ENCODE assay signal across 15 mouse cellular contexts in the genomic region with DNA sequence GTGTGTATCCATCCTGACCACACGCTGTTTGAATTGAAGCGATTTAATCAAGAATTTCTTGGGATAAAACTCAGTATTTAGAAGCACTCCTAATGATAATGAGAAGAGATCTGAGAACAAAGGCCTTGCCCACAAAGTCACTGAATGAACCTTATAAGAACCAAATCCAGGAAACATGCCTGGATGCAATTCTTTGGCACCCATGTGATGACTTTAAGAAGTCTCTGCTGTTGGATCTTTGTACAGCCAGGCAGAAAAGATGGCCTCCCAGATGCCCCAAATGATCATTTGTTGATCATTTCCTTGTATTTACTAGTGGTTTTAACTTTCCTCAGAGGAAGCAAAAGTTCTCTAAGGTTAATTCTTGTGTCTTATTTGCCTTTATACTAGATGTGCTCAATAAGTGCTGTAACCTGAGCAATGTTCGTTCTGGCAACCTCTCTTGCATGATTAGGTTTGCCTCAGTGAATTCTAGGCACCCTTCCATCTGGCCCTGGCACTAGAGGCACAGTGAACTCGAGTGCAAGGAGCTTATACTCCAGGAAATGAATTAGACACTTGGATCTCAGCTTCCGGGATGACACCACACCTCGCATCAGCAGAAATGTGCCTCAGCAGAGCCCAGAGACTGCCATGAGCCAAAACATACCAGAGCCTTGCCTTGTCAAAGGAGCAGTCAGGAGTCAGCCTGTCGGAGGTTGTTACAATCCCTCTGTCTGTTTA. TPM values are rescaled to one million over a fixed set of nuclear protein-coding genes. Genes with fewer than 3 reads are reported as not detected.
DNase-seq lines count a peak whose midpoint lies in the region; ATAC-seq and TF ChIP-seq lines count a peak whose summit lies in the region.
"Had no signal": no experiment of that assay in that cellular context is flagged by ENCODE, and none has a peak within 500 bp of the region (broad histone marks: within the 10 kb centered on the region; RNA-seq: fewer than 3 reads in every experiment).

No protein-coding gene starts in this region.

- H3K27ac ChIP-seq in forebrain, embryonic 13.5 days = no peak overlapping the region
- no peak overlapping the region for H3K27ac ChIP-seq in forebrain, embryonic 11.5 days (ENCODE audit: low read depth, low read length)
- no peak overlapping the region for H3K27ac ChIP-seq in stomach, postnatal 0 days (replicated peaks)

- ATAC-seq in forebrain, embryonic 13.5 days = peak; percentile 72
- no peak for ATAC-seq in forebrain, embryonic 11.5 days (replicated peaks; ENCODE audit: low FRiP score)
- ATAC-seq in stomach, postnatal 0 days (ENCODE audit: low FRiP score, low TSS enrichment) = no peak

- no peak for DNase-seq in forebrain, embryonic 11.5 days (ENCODE audit: low spot score)
- peak; percentile 78 for DNase-seq in left cerebral cortex, postnatal 4 days
- no peak for DNase-seq in left cerebral cortex, postnatal 25 days (ENCODE audit: low spot score in 2 of 2)
- DNase-seq in cerebellum, adult 11 months = peak; percentile 45
- peak; percentile 85 for DNase-seq in kidney, adult 9 months
- DNase-seq in adrenal gland, postnatal 36 days = no peak
- DNase-seq in stomach, postnatal 0 days (ENCODE audit: low spot score) = no peak
- DNase-seq: B cell, adult 2 months; layer of hippocampus, adult 9-11 months had no signal

- H3K27me3 ChIP-seq in forebrain, embryonic 13.5 days = no peaks in the 10 kb centered on the region
- no peaks in the 10 kb centered on the region for H3K27me3 ChIP-seq in forebrain, embryonic 11.5 days (ENCODE audit: control insufficient read depth, insufficient read depth, low read length)
- H3K27me3 ChIP-seq in stomach, postnatal 0 days (ENCODE audit: control insufficient read depth, insufficient read depth, low read length) = no peaks in the 10 kb centered on the region

- TF ChIP-seq EP300 in stomach, postnatal 0 days (optimal IDR thresholded peaks at IDR 0.05) = no peak

- H3K4me3 ChIP-seq in forebrain, embryonic 13.5 days = no peak overlapping the region
- H3K4me3 ChIP-seq in forebrain, embryonic 11.5 days (ENCODE audit: low read depth, low read length) = no peak overlapping the region
- H3K4me3 ChIP-seq in stomach, postnatal 0 days (ENCODE audit: low read depth, low read length) = no peak overlapping the region

- no peaks in the 10 kb centered on the region for H3K9me3 ChIP-seq in forebrain, embryonic 13.5 days (replicated peaks)
- no peaks in the 10 kb centered on the region for H3K9me3 ChIP-seq in forebrain, embryonic 11.5 days (ENCODE audit: control insufficient read depth, low read length)
- H3K9me3 ChIP-seq in stomach, postnatal 0 days (ENCODE audit: control insufficient read depth, low read length) = no peaks in the 10 kb centered on the region

- WGBS in forebrain, embryonic 13.5 days = 66% methylated on average over 7 of the region's 7 CpGs
- 80% methylated on average over 7 of the region's 7 CpGs for WGBS in forebrain, embryonic 11.5 days
- 65% methylated on average over 7 of the region's 7 CpGs for WGBS in stomach, postnatal 0 days

- H3K36me3 ChIP-seq in forebrain, embryonic 13.5 days (ENCODE audit: poor library complexity, severe bottlenecking) = no peaks in the 10 kb centered on the region
- no peaks in the 10 kb centered on the region for H3K36me3 ChIP-seq in forebrain, embryonic 11.5 days (ENCODE audit: control insufficient read depth, insufficient read depth, low read length)
- no peaks in the 10 kb centered on the region for H3K36me3 ChIP-seq in stomach, postnatal 0 days (ENCODE audit: control insufficient read depth, insufficient read depth, low read length)

- no peak overlapping the region for H3K9ac ChIP-seq in forebrain, embryonic 13.5 days
- no peak overlapping the region for H3K9ac ChIP-seq in forebrain, embryonic 11.5 days (ENCODE audit: low read length)
- H3K9ac ChIP-seq in stomach, postnatal 0 days (ENCODE audit: low read length) = no peak overlapping the region

- no peak for TF ChIP-seq CTCF in stomach, postnatal 0 days (IDR thresholded peaks at IDR 0.05; ENCODE audit: low read depth)

- intact Hi-C loops in left cerebral cortex, postnatal 4 days (cut with DNase I) = no loop called here
- intact Hi-C loops in left cerebral cortex, postnatal 25 days (cut with DNase I) = no loop called here

- no peaks in the 10 kb centered on the region for H3K4me1 ChIP-seq in forebrain, embryonic 13.5 days
- H3K4me1 ChIP-seq in forebrain, embryonic 11.5 days (replicated peaks; ENCODE audit: control insufficient read depth, insufficient read depth, low read length) = no peaks in the 10 kb centered on the region
- H3K4me1 ChIP-seq in stomach, postnatal 0 days (replicated peaks; ENCODE audit: control insufficient read depth, insufficient read depth) = no peaks in the 10 kb centered on the region

- H3K4me2 ChIP-seq in forebrain, embryonic 13.5 days = no peak overlapping the region
- H3K4me2 ChIP-seq in forebrain, embryonic 11.5 days (ENCODE audit: low read depth, low read length, severe bottlenecking) = no peak overlapping the region
- no peak overlapping the region for H3K4me2 ChIP-seq in stomach, postnatal 0 days (replicated peaks; ENCODE audit: low read depth)
- H3K4me2 ChIP-seq: liver, embryonic 11.5 days had no signal

RNA-seq across cellular contexts. Expression of gene Ereg, which starts 29.7 kb away (rescaled TPM):
- polyA plus RNA-seq in forebrain, embryonic 13.5 days (2015; fragmentation: Nextera tagmentation; extraction: Ambion mirVana) = not detected in 2 replicates
- 0.11 TPM in 1 of 2 replicates, not detected in the other for polyA plus RNA-seq in forebrain, embryonic 11.5 days (2014; fragmentation: Nextera tagmentation; extraction: Ambion mirVana)
- total RNA-seq in left cerebral cortex, postnatal 4 days (2021) = not detected
- not detected for total RNA-seq in left cerebral cortex, postnatal 25 days (2021)
- not detected for total RNA-seq in adrenal gland, postnatal 36 days (2021)
- polyA plus RNA-seq in stomach, postnatal 0 days (2015; fragmentation: Nextera tagmentation; extraction: Ambion mirVana) = 3.2 and 3.3 TPM in 2 replicates
- total RNA-seq: common myeloid progenitor, adult 5-6 weeks; megakaryocyte progenitor cell, adult 5-6 weeks had no signal

RNA-seq across cellular contexts. Expression of gene Areg, which starts 35.3 kb away (rescaled TPM):
- not detected in 2 replicates for polyA plus RNA-seq in forebrain, embryonic 13.5 days (2015; fragmentation: Nextera tagmentation; extraction: Ambion mirVana)
- polyA plus RNA-seq in forebrain, embryonic 11.5 days (2014; fragmentation: Nextera tagmentation; extraction: Ambion mirVana) = 0.16 TPM in 1 of 2 replicates, not detected in the other
- total RNA-seq in left cerebral cortex, postnatal 4 days (2021) = not detected
- under 1 TPM in 1 of 2 experiments, not detected in 1; 0.37 TPM for total RNA-seq in left cerebral cortex, postnatal 25 days (2021)
- total RNA-seq in adrenal gland, postnatal 36 days (2021) = under 1 TPM in 1 of 2 experiments, not detected in 1; 0.76 TPM
- 14.4 and 14.9 TPM in 2 replicates for polyA plus RNA-seq in stomach, postnatal 0 days (2015; fragmentation: Nextera tagmentation; extraction: Ambion mirVana)
- total RNA-seq: common myeloid progenitor, adult 5-6 weeks; heart, postnatal 10 days; megakaryocyte progenitor cell, adult 5-6 weeks; neutrophil, adult 5-6 weeks had no signal
- polyA plus RNA-seq: liver, embryonic 11.5 days had no signal

Comparison
In these comparisons a context has a peak if more than half of its experiments do, and no peak if none do; other contexts are left out.
1. DNase-seq: peak in left cerebral cortex, postnatal 4 days (single experiment), cerebellum, adult 11 months (single experiment) and kidney, adult 9 months (single experiment); none in forebrain, embryonic 11.5 days (single experiment), left cerebral cortex, postnatal 25 days (0 of 2), adrenal gland, postnatal 36 days (0 of 2) and stomach, postnatal 0 days (single experiment).